9 mouse cellular contexts compared by ENCODE assay signal in the genomic region with DNA sequence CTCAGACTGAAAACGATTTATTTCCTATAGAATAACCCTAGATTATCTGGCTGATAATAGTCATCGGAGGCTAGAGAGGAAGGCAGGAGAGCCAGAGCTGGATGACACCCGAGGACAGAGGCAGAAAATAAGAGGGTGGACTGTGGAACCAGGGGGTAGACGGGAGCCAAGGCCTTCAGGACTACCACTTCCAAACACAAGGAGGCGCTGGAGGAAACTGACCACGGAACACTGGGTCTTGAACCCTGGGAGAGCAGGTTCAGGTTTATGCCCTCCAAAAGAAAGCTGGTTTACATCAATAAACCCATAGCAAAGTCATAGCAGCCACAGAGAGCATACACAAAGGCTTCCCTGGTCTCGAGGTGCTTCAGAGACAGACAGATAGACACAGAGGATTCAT. TPM values are rescaled to one million over a fixed set of nuclear protein-coding genes. Genes with fewer than 3 reads are reported as not detected.
A peak's percentile ranks its signal among the peaks of the same experiment; 100 is the strongest.
DNase-seq lines count a peak whose midpoint lies in the region; ATAC-seq and TF ChIP-seq lines count a peak whose summit lies in the region.
"Had no signal": no experiment of that assay in that cellular context is flagged by ENCODE, and none has a peak within 500 bp of the region (broad histone marks: within the 10 kb centered on the region; RNA-seq: fewer than 3 reads in every experiment).

No protein-coding gene starts in this region.

- WGBS in liver, adult 2 months, result 35% methylated on average over 7 of the region's 7 CpGs
- 23% methylated on average over 7 of the region's 7 CpGs for WGBS in liver, embryonic 12.5 days (ENCODE audit: insufficient replicate concordance)
- WGBS in small intestine, adult 2 months, result 19% methylated on average over 7 of the region's 7 CpGs

- peak; percentile 60 for TF ChIP-seq CTCF in liver, adult 2 months (IDR thresholded peaks at IDR 0.05; ENCODE audit: low read depth, low read length)
- peak; percentile 42; the same call in 1 of the 2 replicates for TF ChIP-seq CTCF in small intestine, adult 2 months (IDR thresholded peaks at IDR 0.05; ENCODE audit: extremely low read depth, insufficient read length, insufficient replicate concordance, low read depth, low read length)

- DNase-seq in CD4-positive, CD25-positive, alpha-beta regulatory T cell, adult 2 months (ENCODE audit: low read depth, low spot score), result peak; percentile 66
- DNase-seq in liver, adult 2 months (ENCODE audit: extremely low read depth, low read depth, low spot score), result no peak
- peak; percentile 18 for DNase-seq in embryo, embryonic 11 days
- no peak for DNase-seq in gastrocnemius, adult 18-20 months (ENCODE audit: low spot score)

- no peaks in the 10 kb centered on the region for H3K36me3 ChIP-seq in liver, adult 2 months (ENCODE audit: control insufficient read depth, insufficient read depth, low read length)
- H3K36me3 ChIP-seq in liver, embryonic 12.5 days, result no peaks in the 10 kb centered on the region
- H3K36me3 ChIP-seq in small intestine, adult 2 months (ENCODE audit: control insufficient read depth, insufficient read depth, low read length), result no peaks in the 10 kb centered on the region
- H3K36me3 ChIP-seq: midbrain, embryonic 13.5 days had no signal

- H3K4me1 ChIP-seq in liver, adult 2 months (ENCODE audit: control insufficient read depth, insufficient read depth, low read length), result peaks cover 2% of the 10 kb centered on the region; the same call in 1 of the 2 replicates
- H3K4me1 ChIP-seq in liver, embryonic 12.5 days, result peaks cover 52% of the 10 kb centered on the region
- H3K4me1 ChIP-seq in small intestine, adult 2 months (ENCODE audit: control insufficient read depth, insufficient read depth, insufficient read length, low read length), result no peaks in the 10 kb centered on the region
- H3K4me1 ChIP-seq: midbrain, embryonic 13.5 days had no signal

- H3K79me2 ChIP-seq in liver, adult 2 months (ENCODE audit: control insufficient read depth, insufficient read depth, low read length), result no peaks in the 10 kb centered on the region

- TF ChIP-seq POLR2A in liver, adult 2 months (IDR thresholded peaks at IDR 0.05; ENCODE audit: extremely low read depth, insufficient read depth, low read length), result no peak
- no peak for TF ChIP-seq POLR2A in small intestine, adult 2 months (IDR thresholded peaks at IDR 0.05; ENCODE audit: low read depth, low read length)

- no peak overlapping the region for H3K9ac ChIP-seq in liver, adult 2 months (ENCODE audit: low read depth, low read length)
- no peak overlapping the region for H3K9ac ChIP-seq in liver, embryonic 12.5 days
- H3K9ac ChIP-seq: midbrain, embryonic 13.5 days had no signal

- H3K27me3 ChIP-seq in liver, adult 2 months (ENCODE audit: control insufficient read depth, insufficient read depth, low read length), result no peaks in the 10 kb centered on the region
- H3K27me3 ChIP-seq in liver, embryonic 12.5 days (replicated peaks), result peaks cover 31% of the 10 kb centered on the region
- H3K27me3 ChIP-seq in small intestine, adult 2 months (ENCODE audit: control insufficient read depth, insufficient read depth, low read length), result no peaks in the 10 kb centered on the region

- H3K4me2 ChIP-seq in liver, embryonic 12.5 days, result no peak overlapping the region
- H3K4me2 ChIP-seq: midbrain, embryonic 13.5 days had no signal

- no peaks in the 10 kb centered on the region for H3K9me3 ChIP-seq in liver, embryonic 12.5 days (replicated peaks)
- H3K9me3 ChIP-seq: midbrain, embryonic 13.5 days had no signal

- no peak overlapping the region for H3K27ac ChIP-seq in liver, adult 2 months (replicated peaks; ENCODE audit: insufficient read depth, low read depth, low read length)
- no peak overlapping the region for H3K27ac ChIP-seq in liver, embryonic 12.5 days
- H3K27ac ChIP-seq in small intestine, adult 2 months (ENCODE audit: insufficient read depth, low read depth, low read length), result no peak overlapping the region
- H3K27ac ChIP-seq: midbrain, embryonic 13.5 days had no signal

- ATAC-seq in CD4-positive, CD25-positive, alpha-beta regulatory T cell, adult 4 months, result no peak
- ATAC-seq in liver, embryonic 12.5 days, result no peak
- ATAC-seq in cerebellum, adult (ENCODE audit: insufficient number of reproducible peaks, low FRiP score, low TSS enrichment), result no peak
- ATAC-seq: midbrain, embryonic 13.5 days had no signal

- no peak overlapping the region for H3K4me3 ChIP-seq in liver, adult 2 months (ENCODE audit: insufficient read depth, low read depth, low read length)
- H3K4me3 ChIP-seq in liver, embryonic 12.5 days, result no peak overlapping the region
- no peak overlapping the region for H3K4me3 ChIP-seq in small intestine, adult 2 months (ENCODE audit: low read depth, low read length)
- H3K4me3 ChIP-seq: midbrain, embryonic 13.5 days had no signal

RNA-seq across cellular contexts. Expression of a gene that starts 3.4 kb away (rescaled TPM):
- polyA plus RNA-seq in CD4-positive, CD25-positive, alpha-beta regulatory T cell, adult 4 months (2017; shearing (Covaris generic)), result not detected
- total RNA-seq in liver, adult 2 months (2014; rRNA removed), result not detected in 2 replicates
- not detected in 2 replicates for polyA plus RNA-seq in liver, adult 2 months (2012; rRNA removed)
- not detected in 2 replicates for polyA plus RNA-seq in liver, embryonic 12.5 days (2016; fragmentation: Nextera tagmentation; extraction: Ambion mirVana)
- polyA plus RNA-seq in small intestine, adult 2 months (2012; rRNA removed), result 0.10 TPM in 1 of 2 replicates, not detected in the other
- 1 to 10 TPM; 1.1 to 1.5 TPM for total RNA-seq in gastrocnemius, adult 18-20 months (2021)
- polyA plus RNA-seq: midbrain, embryonic 13.5 days had no signal

RNA-seq across cellular contexts. Expression of a gene that starts 8.2 kb away (rescaled TPM):
- 10 to 100 TPM; 24.4 to 36.8 TPM for polyA plus RNA-seq in CD4-positive, CD25-positive, alpha-beta regulatory T cell, adult 4 months (2017; shearing (Covaris generic))
- 3.2 and 5.4 TPM in 2 replicates for total RNA-seq in liver, adult 2 months (2014; rRNA removed)
- polyA plus RNA-seq in liver, adult 2 months (2012; rRNA removed), result 5.7 and 7.3 TPM in 2 replicates
- 25.6 and 28.6 TPM in 2 replicates for polyA plus RNA-seq in liver, embryonic 12.5 days (2016; fragmentation: Nextera tagmentation; extraction: Ambion mirVana)
- polyA plus RNA-seq in small intestine, adult 2 months (2012; rRNA removed), result 7.3 and 8.9 TPM in 2 replicates
- 1 to 10 TPM; 4.0 to 6.0 TPM for total RNA-seq in gastrocnemius, adult 18-20 months (2021)

RNA-seq across cellular contexts. Expression of a gene that starts 9.2 kb away (rescaled TPM):
- 10 to 100 TPM; 18.2 to 33.2 TPM for polyA plus RNA-seq in CD4-positive, CD25-positive, alpha-beta regulatory T cell, adult 4 months (2017; shearing (Covaris generic))
- total RNA-seq in liver, adult 2 months (2014; rRNA removed), result 16.7 and 17.9 TPM in 2 replicates
- 25.2 and 30.5 TPM in 2 replicates for polyA plus RNA-seq in liver, adult 2 months (2012; rRNA removed)
- polyA plus RNA-seq in liver, embryonic 12.5 days (2016; fragmentation: Nextera tagmentation; extraction: Ambion mirVana), result 13.7 and 14.8 TPM in 2 replicates
- 9.5 and 15.9 TPM in 2 replicates for polyA plus RNA-seq in small intestine, adult 2 months (2012; rRNA removed)
- total RNA-seq in gastrocnemius, adult 18-20 months (2021), result 10 to 100 TPM; 15.0 to 16.0 TPM

RNA-seq across cellular contexts. Expression of a gene that starts 38.3 kb away (rescaled TPM):
- not detected for polyA plus RNA-seq in CD4-positive, CD25-positive, alpha-beta regulatory T cell, adult 4 months (2017; shearing (Covaris generic))
- total RNA-seq in liver, adult 2 months (2014; rRNA removed), result 0.13 TPM in 1 of 2 replicates, not detected in the other
- polyA plus RNA-seq in liver, adult 2 months (2012; rRNA removed), result 0.07 TPM in 1 of 2 replicates, not detected in the other
- not detected in 2 replicates for polyA plus RNA-seq in liver, embryonic 12.5 days (2016; fragmentation: Nextera tagmentation; extraction: Ambion mirVana)
- polyA plus RNA-seq in small intestine, adult 2 months (2012; rRNA removed), result 0.06 TPM in 1 of 2 replicates, not detected in the other
- total RNA-seq in gastrocnemius, adult 18-20 months (2021), result not detected
- polyA plus RNA-seq: midbrain, embryonic 13.5 days had no signal

RNA-seq across cellular contexts. Expression of a gene that starts 40.6 kb away (rescaled TPM):
- polyA plus RNA-seq in CD4-positive, CD25-positive, alpha-beta regulatory T cell, adult 4 months (2017; shearing (Covaris generic)), result under 1 TPM; 0.56 to 0.79 TPM
- 22.3 and 23.9 TPM in 2 replicates for total RNA-seq in liver, adult 2 months (2014; rRNA removed)
- polyA plus RNA-seq in liver, adult 2 months (2012; rRNA removed), result 15.7 and 19.1 TPM in 2 replicates
- polyA plus RNA-seq in liver, embryonic 12.5 days (2016; fragmentation: Nextera tagmentation; extraction: Ambion mirVana), result 6.1 and 7.2 TPM in 2 replicates
- 9.7 and 17.7 TPM in 2 replicates for polyA plus RNA-seq in small intestine, adult 2 months (2012; rRNA removed)
- total RNA-seq in gastrocnemius, adult 18-20 months (2021), result 10 to 100 TPM; 10.8 to 18.8 TPM

Comparison
In these comparisons a context has a peak if more than half of its experiments do, and no peak if none do; other contexts are left out.
1. DNase-seq: peak in CD4-positive, CD25-positive, alpha-beta regulatory T cell, adult 2 months (single experiment) and embryo, embryonic 11 days (single experiment); none in liver, adult 2 months (single experiment) and gastrocnemius, adult 18-20 months (single experiment).